Mouse (Mus musculus): ENCODE measurements around the gene Med21. TPM values are rescaled to one million over a fixed set of nuclear protein-coding genes. Genes with fewer than 3 reads are reported as not detected.

The Med21 gene
- polyA plus RNA-seq, 1 experiment from 2014 or later: 146 TPM

GRCm38 (mm10) chr6:146665408-146665807 is 23.1 kb downstream of the Med21 start:
- H3K4me3 ChIP-seq (ENCODE audit: low read depth, low read length): no peak overlapping the region
- no peaks in the 10 kb centered on the region for H3K36me3 ChIP-seq (ENCODE audit: control insufficient read depth, insufficient read depth, low read length)
- ATAC-seq (ENCODE audit: insufficient number of reproducible peaks, insufficient read depth, low FRiP score, low read depth): no peak
- no peak overlapping the region for H3K27ac ChIP-seq (ENCODE audit: low read length)
- H3K9me3 ChIP-seq (ENCODE audit: control insufficient read depth, low read depth, low read length): no peaks in the 10 kb centered on the region; the same call in 1 of the 2 replicates
- no peaks in the 10 kb centered on the region for H3K27me3 ChIP-seq (ENCODE audit: control insufficient read depth, insufficient read depth, low read length)
- H3K4me2 ChIP-seq (replicated peaks; ENCODE audit: low read depth, low read length): no peak overlapping the region
- 77% methylated on average over 2 of the region's 2 CpGs for WGBS
- no peak overlapping the region for H3K9ac ChIP-seq (replicated peaks; ENCODE audit: low read depth, low read length)
- no peaks in the 10 kb centered on the region for H3K4me1 ChIP-seq (ENCODE audit: control insufficient read depth, insufficient read depth, low read length)

- no peak overlapping the region for H3K4me2 ChIP-seq (replicated peaks; ENCODE audit: low read depth, low read length)
- no peak overlapping the region for H3K27ac ChIP-seq (ENCODE audit: low read length)
- no peak overlapping the region for H3K9ac ChIP-seq (replicated peaks; ENCODE audit: low read depth, low read length)
- 74% methylated on average over 6 of the region's 6 CpGs for WGBS
- no peaks in the 10 kb centered on the region; the same call in 1 of the 2 replicates for H3K9me3 ChIP-seq (ENCODE audit: control insufficient read depth, low read depth, low read length)
- H3K27me3 ChIP-seq (ENCODE audit: control insufficient read depth, insufficient read depth, low read length): no peaks in the 10 kb centered on the region
- H3K4me3 ChIP-seq (ENCODE audit: low read depth, low read length): no peak overlapping the region
- no peaks in the 10 kb centered on the region for H3K36me3 ChIP-seq (ENCODE audit: control insufficient read depth, insufficient read depth, low read length)
- H3K4me1 ChIP-seq (ENCODE audit: control insufficient read depth, insufficient read depth, low read length): no peaks in the 10 kb centered on the region
- no peak for ATAC-seq (ENCODE audit: insufficient number of reproducible peaks, insufficient read depth, low FRiP score, low read depth)
These were observed 24.5 kb downstream of the Med21 start for GRCm38 (mm10) chr6:146666811-146667210.

GRCm38 (mm10) chr6:146668606-146669005 is 26.3 kb downstream of the Med21 start:
- H3K9ac ChIP-seq (replicated peaks; ENCODE audit: low read depth, low read length): no peak overlapping the region
- H3K9me3 ChIP-seq (ENCODE audit: control insufficient read depth, low read depth, low read length): no peaks in the 10 kb centered on the region; the same call in 1 of the 2 replicates
- H3K4me1 ChIP-seq (ENCODE audit: control insufficient read depth, insufficient read depth, low read length): no peaks in the 10 kb centered on the region
- ATAC-seq (ENCODE audit: insufficient number of reproducible peaks, insufficient read depth, low FRiP score, low read depth): no peak
- H3K27ac ChIP-seq (ENCODE audit: low read length): no peak overlapping the region
- H3K4me3 ChIP-seq (ENCODE audit: low read depth, low read length): no peak overlapping the region
- H3K27me3 ChIP-seq (ENCODE audit: control insufficient read depth, insufficient read depth, low read length): no peaks in the 10 kb centered on the region
- H3K4me2 ChIP-seq (replicated peaks; ENCODE audit: low read depth, low read length): no peak overlapping the region
- H3K36me3 ChIP-seq (ENCODE audit: control insufficient read depth, insufficient read depth, low read length): no peaks in the 10 kb centered on the region

GRCm38 (mm10) chr6:146670956-146671855 is 28.9 kb downstream of the Med21 start:
- Histone ChIP-seq H3K36me3 (ENCODE audit: control insufficient read depth, insufficient read depth, low read length) (no peaks in the 10 kb centered on the region), H3K27me3 (ENCODE audit: control insufficient read depth, insufficient read depth, low read length) (no peaks in the 10 kb centered on the region), H3K27ac (ENCODE audit: low read length) (no peak overlapping the region), H3K4me2 (replicated peaks; ENCODE audit: low read depth, low read length) (no peak overlapping the region), H3K4me1 (ENCODE audit: control insufficient read depth, insufficient read depth, low read length) (no peaks in the 10 kb centered on the region), H3K9ac (replicated peaks; ENCODE audit: low read depth, low read length) (no peak overlapping the region), H3K9me3 (ENCODE audit: control insufficient read depth, low read depth, low read length) (no peaks in the 10 kb centered on the region; the same call in 1 of the 2 replicates), H3K4me3 (ENCODE audit: low read depth, low read length) (no peak overlapping the region)
- WGBS: 76% methylated on average over 15 of the region's 15 CpGs
- no peak for ATAC-seq (ENCODE audit: insufficient number of reproducible peaks, insufficient read depth, low FRiP score, low read depth)

GRCm38 (mm10) chr6:146672106-146672505 is 29.8 kb downstream of the Med21 start:
- Histone ChIP-seq H3K4me1 (ENCODE audit: control insufficient read depth, insufficient read depth, low read length) (no peaks in the 10 kb centered on the region), H3K9ac (replicated peaks; ENCODE audit: low read depth, low read length) (no peak overlapping the region), H3K27me3 (ENCODE audit: control insufficient read depth, insufficient read depth, low read length) (no peaks in the 10 kb centered on the region), H3K4me3 (ENCODE audit: low read depth, low read length) (no peak overlapping the region), H3K4me2 (replicated peaks; ENCODE audit: low read depth, low read length) (no peak overlapping the region), H3K36me3 (ENCODE audit: control insufficient read depth, insufficient read depth, low read length) (no peaks in the 10 kb centered on the region), H3K9me3 (ENCODE audit: control insufficient read depth, low read depth, low read length) (no peaks in the 10 kb centered on the region; the same call in 1 of the 2 replicates), H3K27ac (ENCODE audit: low read length) (no peak overlapping the region)
- ATAC-seq (ENCODE audit: insufficient number of reproducible peaks, insufficient read depth, low FRiP score, low read depth): no peak
- WGBS: 60% methylated on average over 5 of the region's 5 CpGs

- no peaks in the 10 kb centered on the region for H3K36me3 ChIP-seq (ENCODE audit: control insufficient read depth, insufficient read depth, low read length)
- ATAC-seq (ENCODE audit: insufficient number of reproducible peaks, insufficient read depth, low FRiP score, low read depth): no peak
- no peaks in the 10 kb centered on the region for H3K4me1 ChIP-seq (ENCODE audit: control insufficient read depth, insufficient read depth, low read length)
- H3K9ac ChIP-seq (replicated peaks; ENCODE audit: low read depth, low read length): no peak overlapping the region
- WGBS: 80% methylated on average over 4 of the region's 4 CpGs
- H3K27me3 ChIP-seq (ENCODE audit: control insufficient read depth, insufficient read depth, low read length): no peaks in the 10 kb centered on the region
- no peak overlapping the region for H3K4me3 ChIP-seq (ENCODE audit: low read depth, low read length)
- no peaks in the 10 kb centered on the region; the same call in 1 of the 2 replicates for H3K9me3 ChIP-seq (ENCODE audit: control insufficient read depth, low read depth, low read length)
- H3K4me2 ChIP-seq (replicated peaks; ENCODE audit: low read depth, low read length): no peak overlapping the region
- no peak overlapping the region for H3K27ac ChIP-seq (ENCODE audit: low read length)
These were observed 31.3 kb downstream of the Med21 start for GRCm38 (mm10) chr6:146673696-146674095.

- Histone ChIP-seq H3K4me2 (replicated peaks; ENCODE audit: low read depth, low read length) (no peak overlapping the region), H3K36me3 (ENCODE audit: control insufficient read depth, insufficient read depth, low read length) (no peaks in the 10 kb centered on the region), H3K27ac (ENCODE audit: low read length) (no peak overlapping the region), H3K27me3 (ENCODE audit: control insufficient read depth, insufficient read depth, low read length) (no peaks in the 10 kb centered on the region), H3K4me1 (ENCODE audit: control insufficient read depth, insufficient read depth, low read length) (no peaks in the 10 kb centered on the region), H3K9me3 (ENCODE audit: control insufficient read depth, low read depth, low read length) (no peaks in the 10 kb centered on the region; the same call in 1 of the 2 replicates), H3K9ac (replicated peaks; ENCODE audit: low read depth, low read length) (no peak overlapping the region), H3K4me3 (ENCODE audit: low read depth, low read length) (no peak overlapping the region)
- ATAC-seq (ENCODE audit: insufficient number of reproducible peaks, insufficient read depth, low FRiP score, low read depth): no peak
- WGBS: 83% methylated on average over 8 of the region's 8 CpGs
These were observed 32.1 kb downstream of the Med21 start for GRCm38 (mm10) chr6:146674420-146674819.

GRCm38 (mm10) chr6:146674881-146675536 is 32.7 kb downstream of the Med21 start:
- H3K4me2 ChIP-seq (replicated peaks; ENCODE audit: low read depth, low read length): no peak overlapping the region
- H3K4me3 ChIP-seq (ENCODE audit: low read depth, low read length): no peak overlapping the region
- no peaks in the 10 kb centered on the region; the same call in 1 of the 2 replicates for H3K9me3 ChIP-seq (ENCODE audit: control insufficient read depth, low read depth, low read length)
- no peaks in the 10 kb centered on the region for H3K4me1 ChIP-seq (ENCODE audit: control insufficient read depth, insufficient read depth, low read length)
- 66% methylated on average over 4 of the region's 4 CpGs for WGBS
- ATAC-seq (ENCODE audit: insufficient number of reproducible peaks, insufficient read depth, low FRiP score, low read depth): no peak
- no peak overlapping the region for H3K9ac ChIP-seq (replicated peaks; ENCODE audit: low read depth, low read length)
- no peak overlapping the region for H3K27ac ChIP-seq (ENCODE audit: low read length)
- H3K27me3 ChIP-seq (ENCODE audit: control insufficient read depth, insufficient read depth, low read length): no peaks in the 10 kb centered on the region
- no peaks in the 10 kb centered on the region for H3K36me3 ChIP-seq (ENCODE audit: control insufficient read depth, insufficient read depth, low read length)

All from stomach, embryonic 14.5 days (tissue).